In the genomic region with DNA sequence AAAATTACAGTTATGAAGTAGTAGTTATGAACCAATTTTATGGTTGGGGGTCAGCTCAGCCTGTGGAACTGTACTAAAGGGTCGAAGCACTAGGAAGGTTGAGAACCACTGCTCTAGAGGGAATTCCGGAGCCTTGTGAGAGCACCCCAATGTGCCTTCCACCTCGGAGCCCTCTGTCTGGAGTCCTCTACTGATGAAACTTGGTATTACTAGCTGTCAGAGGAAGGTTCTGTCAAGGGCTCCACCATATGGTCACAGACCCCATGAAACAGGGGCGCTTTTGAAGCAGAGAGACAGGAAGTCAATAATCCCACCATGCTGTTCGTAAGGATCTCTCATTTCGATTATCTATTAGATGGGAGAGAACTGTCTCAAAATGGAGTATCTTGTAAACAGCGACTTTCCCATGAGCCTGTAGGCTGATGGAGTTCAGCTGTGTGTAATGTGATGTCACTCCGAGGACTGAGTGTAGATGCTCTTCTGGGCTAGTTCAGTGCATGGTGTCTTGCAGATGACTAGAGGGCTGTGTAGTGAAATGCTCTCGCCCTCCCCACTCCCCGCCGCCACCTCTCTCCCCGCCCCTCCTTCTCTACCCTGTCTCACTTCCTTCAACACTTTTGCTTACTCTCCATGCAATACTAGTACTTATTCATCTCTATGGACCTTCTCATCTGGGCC, we compare ENCODE assay signal across 9 mouse cellular contexts.
DNase-seq lines count a peak whose midpoint lies in the region; ATAC-seq and TF ChIP-seq lines count a peak whose summit lies in the region.
"Had no signal": no experiment of that assay in that cellular context is flagged by ENCODE, and none has a peak within 500 bp of the region (broad histone marks: within the 10 kb centered on the region; RNA-seq: fewer than 3 reads in every experiment).

No protein-coding gene starts in this region.

- TF ChIP-seq POLR2A in cerebellum, adult 2 months (IDR thresholded peaks at IDR 0.05; ENCODE audit: borderline replicate concordance, insufficient read depth, low read length), result no peak

- H3K27ac ChIP-seq in cerebellum, adult 2 months (ENCODE audit: insufficient read depth, low read length), result no peak overlapping the region
- H3K27ac ChIP-seq in kidney, postnatal 0 days, result no peak overlapping the region
- no peak overlapping the region for H3K27ac ChIP-seq in intestine, postnatal 0 days (ENCODE audit: low read depth, low read length)
- H3K27ac ChIP-seq: macrophage had no signal

- peaks cover 3% of the 10 kb centered on the region; the same call in 1 of the 2 replicates for H3K4me1 ChIP-seq in cerebellum, adult 2 months (ENCODE audit: control insufficient read depth, insufficient read depth, low read length)
- no peaks in the 10 kb centered on the region for H3K4me1 ChIP-seq in kidney, postnatal 0 days (replicated peaks; ENCODE audit: insufficient read depth, low read length)
- peaks cover 7% of the 10 kb centered on the region; the same call in 1 of the 2 replicates for H3K4me1 ChIP-seq in E14TG2a.4 (replicated peaks; ENCODE audit: low read depth, low read length)
- no peaks in the 10 kb centered on the region for H3K4me1 ChIP-seq in intestine, postnatal 0 days (replicated peaks; ENCODE audit: control insufficient read depth, insufficient read depth, low read length)

- DNase-seq in cerebellum, adult 2 months, result no peak
- no peak for DNase-seq in cerebellum, adult 9-10 months
- DNase-seq in kidney, postnatal 0 days (ENCODE audit: low spot score), result peak; percentile 34
- DNase-seq in kidney, adult 8-10 months, result no peak
- no peak for DNase-seq in B cell, adult 2 months
- no peak for DNase-seq in layer of hippocampus, postnatal 36 days

- H3K27me3 ChIP-seq in cerebellum, adult 2 months (ENCODE audit: control insufficient read depth, insufficient read depth, low read length), result no peaks in the 10 kb centered on the region
- no peaks in the 10 kb centered on the region for H3K27me3 ChIP-seq in kidney, postnatal 0 days (ENCODE audit: insufficient read depth, low read length)
- H3K27me3 ChIP-seq in E14TG2a.4 (ENCODE audit: insufficient read depth, low read length), result no peaks in the 10 kb centered on the region
- no peaks in the 10 kb centered on the region for H3K27me3 ChIP-seq in intestine, postnatal 0 days (replicated peaks; ENCODE audit: control insufficient read depth, insufficient read depth, low read length)

- TF ChIP-seq CTCF in cerebellum, adult 2 months (IDR thresholded peaks at IDR 0.05; ENCODE audit: borderline replicate concordance, insufficient read depth, low read depth, low read length), result peak; percentile 13; the same call in 1 of the 2 replicates
- TF ChIP-seq CTCF in kidney, postnatal 0 days (IDR thresholded peaks at IDR 0.05; ENCODE audit: low read depth), result peak; percentile 50
- TF ChIP-seq CTCF in E14TG2a.4 (conservative IDR thresholded peaks at IDR 0.05; ENCODE audit: low read length), result peak; percentile 22
- peak; percentile 61 for TF ChIP-seq CTCF in intestine, postnatal 0 days (IDR thresholded peaks at IDR 0.05; ENCODE audit: low read depth)

- WGBS in cerebellum, adult 2 months, result 78% methylated on average over 12 of the region's 12 CpGs
- WGBS in kidney, postnatal 0 days, result 75% methylated on average over 12 of the region's 12 CpGs
- 71% methylated on average over 12 of the region's 12 CpGs for whole genome bisulfite sequencing in intestine, postnatal 0 days

- no peak overlapping the region for H3K4me2 ChIP-seq in kidney, postnatal 0 days (ENCODE audit: low read length)
- H3K4me2 ChIP-seq in intestine, postnatal 0 days (replicated peaks; ENCODE audit: low read depth), result no peak overlapping the region

- no peak overlapping the region for H3K4me3 ChIP-seq in cerebellum, adult 2 months (replicated peaks; ENCODE audit: insufficient read depth, low read depth, low read length)
- H3K4me3 ChIP-seq in kidney, postnatal 0 days (replicated peaks; ENCODE audit: low read depth, low read length), result no peak overlapping the region
- H3K4me3 ChIP-seq in E14TG2a.4 (replicated peaks; ENCODE audit: low read length), result no peak overlapping the region
- no peak overlapping the region for H3K4me3 ChIP-seq in intestine, postnatal 0 days (ENCODE audit: low read depth, low read length)

- no peaks in the 10 kb centered on the region for H3K36me3 ChIP-seq in kidney, postnatal 0 days (ENCODE audit: insufficient read depth, low read length)
- H3K36me3 ChIP-seq in E14TG2a.4 (ENCODE audit: insufficient read depth, low read length), result no peaks in the 10 kb centered on the region
- H3K36me3 ChIP-seq in intestine, postnatal 0 days (ENCODE audit: control insufficient read depth, insufficient read depth), result no peaks in the 10 kb centered on the region

- H3K9me3 ChIP-seq in kidney, postnatal 0 days (replicated peaks; ENCODE audit: low read length), result no peaks in the 10 kb centered on the region
- H3K9me3 ChIP-seq in E14TG2a.4 (ENCODE audit: low read length), result no peaks in the 10 kb centered on the region
- no peaks in the 10 kb centered on the region for H3K9me3 ChIP-seq in intestine, postnatal 0 days (ENCODE audit: control insufficient read depth)

- ATAC-seq in kidney, postnatal 0 days (replicated peaks; ENCODE audit: low FRiP score, low read depth), result no peak
- ATAC-seq in intestine, postnatal 0 days, result no peak

- no peak overlapping the region for H3K9ac ChIP-seq in kidney, postnatal 0 days (ENCODE audit: low read depth, low read length)
- H3K9ac ChIP-seq in intestine, postnatal 0 days (ENCODE audit: low read depth, low read length), result no peak overlapping the region
